Mouse (Mus musculus) embryo, embryonic 10 days (tissue): ENCODE measurements around the gene Mmel1.
A peak's percentile ranks its signal among the peaks of the same experiment; 100 is the strongest.

Source experiments
- DNase-seq: peaks from one replicate; pipeline ENCODE4 v3.0.0-alpha.2; 2015; ENCODE audit warnings: low spot score

Mmel1 gene

DNA sequence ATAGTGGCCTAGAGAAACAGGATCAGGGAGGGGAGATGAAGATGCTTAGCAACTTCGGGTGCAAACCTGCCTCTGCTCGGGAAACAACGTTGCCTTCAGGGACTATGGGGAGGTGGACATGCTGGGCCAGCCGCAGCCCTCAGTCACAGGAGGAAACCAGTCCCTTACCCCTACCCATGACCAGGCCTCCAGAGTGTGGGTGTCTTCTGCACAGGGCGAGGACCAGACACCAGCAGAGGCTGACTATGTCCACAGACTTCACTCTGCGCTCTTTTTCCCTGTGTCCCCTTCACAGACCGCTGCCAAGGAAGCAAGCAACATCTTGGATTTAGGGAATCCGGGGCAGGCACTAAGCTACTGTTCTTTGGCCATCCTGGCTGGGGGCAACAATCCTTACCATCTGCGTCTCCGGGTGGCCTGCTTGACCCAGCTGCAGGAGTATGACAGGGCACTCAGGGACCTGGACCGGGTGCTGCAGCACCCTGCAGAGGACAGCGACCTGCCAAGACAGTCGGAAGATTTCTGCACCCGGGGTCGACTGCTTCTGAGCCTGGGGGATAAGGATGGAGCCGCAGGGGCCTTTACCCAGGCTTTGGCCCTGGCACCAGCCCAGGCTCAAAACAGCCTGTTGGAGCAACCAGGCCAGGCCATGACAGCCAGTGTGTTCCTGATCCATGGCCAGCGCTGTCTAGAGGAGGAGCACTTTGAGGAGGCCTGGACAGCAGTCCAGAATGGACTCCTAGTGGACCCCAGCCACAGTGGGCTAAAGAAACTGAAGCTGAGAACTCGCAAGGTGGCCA, 4.2 kb upstream of the Mmel1 start:
- DNase-seq: no peak

DNA sequence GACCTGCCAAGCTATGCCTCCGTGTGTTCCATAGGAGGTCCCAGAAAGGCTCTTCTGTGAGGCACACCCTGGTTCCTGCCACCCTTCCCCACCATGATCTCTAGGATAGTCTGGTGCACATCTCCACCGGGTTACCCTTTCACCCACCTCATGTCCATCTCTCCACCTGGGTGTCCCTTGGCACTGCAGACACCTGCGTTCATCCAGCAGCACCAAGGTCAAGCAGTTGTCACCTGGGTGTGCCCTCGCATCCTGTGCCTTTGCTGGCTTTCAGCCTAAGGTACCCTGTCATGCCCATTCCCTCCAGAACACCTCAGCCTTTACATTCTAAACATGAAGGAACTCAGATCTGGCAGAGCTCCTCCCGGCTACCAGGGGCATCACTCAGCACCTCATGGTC, 3.0 kb upstream of the Mmel1 start:
- DNase-seq: no peak

DNA sequence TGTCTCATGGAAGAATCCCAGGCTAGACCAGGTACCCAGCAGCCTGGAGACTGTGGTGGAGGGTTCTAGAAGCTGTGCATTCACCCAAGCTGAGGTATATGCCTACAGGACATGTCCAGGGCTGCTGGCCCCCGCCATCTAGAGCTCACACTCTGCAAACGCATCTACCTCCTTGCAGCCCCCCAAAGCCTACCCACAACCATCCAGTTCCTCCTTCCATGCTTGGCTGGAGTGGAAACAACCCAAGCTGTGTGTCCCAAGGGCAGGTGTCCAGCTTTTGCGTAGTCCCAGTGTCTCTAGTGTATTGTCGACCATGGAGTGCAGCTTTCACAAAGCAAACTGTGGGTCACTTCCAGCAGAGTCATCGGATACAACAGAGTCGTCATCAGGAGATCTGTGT, 2.1 kb upstream of the Mmel1 start:
- DNase-seq: no peak

DNA sequence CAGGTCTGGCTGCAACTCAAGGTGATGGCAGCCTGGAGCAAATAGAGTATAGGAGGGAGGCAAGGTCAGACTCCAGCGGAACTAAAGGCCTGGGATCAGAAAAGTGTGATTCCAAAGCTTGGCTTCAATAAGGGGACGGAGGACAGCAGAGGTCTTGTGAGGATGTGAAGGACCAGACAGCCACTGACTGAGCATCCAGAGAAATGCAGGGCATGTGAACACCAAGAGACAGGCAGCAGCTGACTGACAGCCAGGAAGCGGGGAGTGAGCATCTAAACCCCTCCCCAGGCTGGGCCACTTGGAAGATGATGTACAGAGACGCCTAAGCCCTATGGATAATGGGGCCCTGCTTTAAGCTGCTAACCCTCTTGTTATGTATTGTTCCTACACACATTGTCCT, 1.3 kb downstream of the Mmel1 start:
- DNase-seq: no peak

DNA sequence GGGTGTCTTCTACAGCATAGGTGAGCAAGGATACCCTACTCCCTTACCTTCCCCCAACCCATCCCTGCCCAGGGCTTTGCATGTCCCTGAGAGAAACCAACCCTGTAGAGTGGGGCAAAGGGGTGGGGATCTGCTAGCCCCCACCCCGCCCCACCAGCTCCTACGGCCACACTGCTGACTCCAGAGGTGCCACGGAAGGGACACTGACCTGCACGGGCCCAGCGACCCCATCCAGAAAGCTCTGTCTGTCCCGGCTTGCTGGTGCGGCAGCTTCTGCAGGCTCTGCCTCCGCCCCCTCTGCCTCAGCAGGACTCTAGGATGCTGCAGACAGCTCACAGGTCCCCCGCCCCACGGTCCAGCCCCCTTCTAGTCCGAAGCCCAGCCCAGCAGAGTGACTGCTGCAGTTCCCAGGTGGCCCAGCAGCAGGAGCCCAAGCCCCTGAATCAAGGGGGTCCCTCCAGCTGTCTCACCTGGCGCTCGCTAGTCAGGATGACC, 2.4 kb downstream of the Mmel1 start:
- peak; percentile 71 for DNase-seq

DNA sequence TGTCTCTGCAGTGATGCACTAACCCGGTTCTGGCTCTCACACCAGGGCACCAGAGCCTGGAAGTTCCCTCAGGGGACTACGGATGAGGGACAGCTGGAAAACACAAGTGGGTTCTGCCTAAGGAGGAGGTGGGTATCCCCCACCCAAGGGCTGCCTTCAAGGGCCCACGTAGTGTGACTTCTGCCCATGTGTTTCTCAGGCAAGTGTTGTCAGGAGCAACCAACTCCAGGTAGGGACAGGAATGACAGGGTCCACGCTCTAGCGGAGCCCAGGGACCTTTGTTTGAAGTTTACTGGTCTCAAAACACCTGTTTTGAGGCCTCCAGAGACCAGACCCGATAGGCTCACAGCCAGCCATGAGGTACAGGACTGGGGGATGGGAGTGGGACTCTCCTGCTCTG, 3.8 kb downstream of the Mmel1 start:
- DNase-seq: no peak

DNA sequence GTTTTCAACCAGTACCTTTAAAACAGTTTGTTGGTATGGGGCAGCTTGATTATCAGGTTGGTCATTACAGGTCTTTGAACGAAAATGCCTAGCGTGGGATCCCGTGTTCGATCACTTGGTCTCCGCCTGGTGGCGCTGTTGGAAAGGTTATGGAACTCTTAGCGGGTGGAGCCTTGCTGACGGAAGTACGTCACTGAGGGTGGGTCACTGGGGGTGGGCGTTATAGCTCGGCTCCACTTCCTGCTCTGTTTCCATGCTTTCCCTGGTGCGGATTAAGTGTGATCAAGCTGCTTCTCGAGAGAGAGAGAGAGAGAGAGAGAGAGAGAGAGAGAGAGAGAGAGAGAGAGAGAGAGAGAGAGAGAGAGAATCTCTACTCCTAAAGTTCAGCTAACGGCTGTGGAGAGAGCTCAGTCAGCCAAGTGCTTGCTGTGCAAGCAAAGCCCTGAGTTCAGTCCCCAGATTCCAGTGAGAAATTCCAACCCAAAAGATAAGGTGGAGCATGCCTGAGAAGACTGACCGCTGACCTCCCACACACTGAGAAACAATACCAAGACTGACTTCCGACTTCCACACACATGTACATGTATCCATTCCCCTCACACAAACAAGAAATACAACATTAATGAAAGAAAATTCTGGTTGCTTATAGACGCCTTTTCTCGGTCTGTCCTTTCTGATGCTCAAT, 8.6 kb downstream of the Mmel1 start:
- peak; percentile 98 for DNase-seq

DNA sequence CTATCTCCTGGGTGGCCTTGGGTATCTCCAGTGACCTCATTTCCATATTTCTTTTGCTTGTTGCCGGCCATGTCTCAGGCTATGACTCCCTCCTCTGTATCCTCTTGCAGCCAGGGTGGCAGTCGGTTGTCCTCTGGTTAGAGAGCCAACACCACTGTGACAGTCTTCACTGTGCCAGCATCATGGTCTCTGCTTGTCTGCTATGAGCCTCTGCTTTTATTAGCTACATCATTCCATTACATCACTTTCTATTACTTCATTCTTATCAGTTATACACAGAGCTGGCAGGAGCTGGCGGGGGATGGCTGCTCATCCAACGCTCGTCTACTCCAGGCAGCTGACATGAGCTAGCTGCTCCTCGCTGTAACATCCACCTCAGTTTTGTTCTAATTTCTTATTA, 11.3 kb downstream of the Mmel1 start:
- DNase-seq: no peak

DNA sequence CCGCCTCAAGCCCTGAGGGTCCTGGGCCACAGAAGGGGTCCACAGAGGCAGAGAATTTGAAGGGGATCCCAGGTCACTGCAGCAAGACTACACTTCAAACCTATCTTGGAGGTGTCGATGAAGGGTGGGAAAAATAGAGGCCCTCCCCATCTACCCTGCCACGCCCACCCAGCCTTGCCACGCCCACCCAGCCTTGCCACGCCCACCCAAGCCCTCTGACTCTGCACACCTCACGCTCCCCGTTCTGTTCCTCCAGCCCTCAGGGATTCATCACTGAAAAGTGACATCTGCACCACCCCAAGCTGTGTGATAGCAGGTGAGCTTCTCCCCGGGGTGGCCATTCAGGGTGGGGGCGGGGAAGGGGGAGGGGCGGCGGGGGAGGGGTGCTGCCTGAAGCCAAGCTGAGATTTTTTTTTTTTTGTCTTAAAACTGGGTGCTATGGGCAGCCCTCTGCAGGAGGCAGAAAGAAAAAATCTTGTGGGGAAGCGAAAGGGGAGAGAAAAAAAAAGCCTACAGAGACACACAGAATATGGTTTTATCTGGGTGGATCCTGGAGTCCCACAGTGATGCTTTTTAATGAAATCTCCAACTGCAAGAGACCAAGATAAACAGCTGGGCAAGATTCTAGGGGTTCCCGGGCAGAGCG, 12.8 kb downstream of the Mmel1 start:
- no peak for DNase-seq

DNA sequence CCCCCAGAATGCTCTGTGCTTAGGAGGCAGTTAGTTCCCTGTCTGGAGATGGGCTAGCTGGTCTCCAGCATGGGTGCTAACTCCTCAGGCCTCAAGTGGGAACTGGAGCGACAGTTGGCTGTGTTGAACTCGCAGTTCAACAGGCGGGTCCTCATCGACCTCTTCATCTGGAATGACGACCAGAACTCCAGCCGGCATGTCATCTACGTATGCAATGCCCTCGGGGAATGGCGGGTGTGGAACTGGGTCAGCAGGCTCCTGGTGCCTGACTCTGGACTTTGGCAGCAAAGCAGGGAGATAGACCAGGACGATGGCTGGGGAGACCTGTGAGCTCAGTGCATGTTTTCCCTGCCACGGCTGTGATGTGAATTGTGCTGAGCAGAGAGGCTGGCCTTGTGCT, 16.0 kb downstream of the Mmel1 start:
- no peak for DNase-seq

DNA sequence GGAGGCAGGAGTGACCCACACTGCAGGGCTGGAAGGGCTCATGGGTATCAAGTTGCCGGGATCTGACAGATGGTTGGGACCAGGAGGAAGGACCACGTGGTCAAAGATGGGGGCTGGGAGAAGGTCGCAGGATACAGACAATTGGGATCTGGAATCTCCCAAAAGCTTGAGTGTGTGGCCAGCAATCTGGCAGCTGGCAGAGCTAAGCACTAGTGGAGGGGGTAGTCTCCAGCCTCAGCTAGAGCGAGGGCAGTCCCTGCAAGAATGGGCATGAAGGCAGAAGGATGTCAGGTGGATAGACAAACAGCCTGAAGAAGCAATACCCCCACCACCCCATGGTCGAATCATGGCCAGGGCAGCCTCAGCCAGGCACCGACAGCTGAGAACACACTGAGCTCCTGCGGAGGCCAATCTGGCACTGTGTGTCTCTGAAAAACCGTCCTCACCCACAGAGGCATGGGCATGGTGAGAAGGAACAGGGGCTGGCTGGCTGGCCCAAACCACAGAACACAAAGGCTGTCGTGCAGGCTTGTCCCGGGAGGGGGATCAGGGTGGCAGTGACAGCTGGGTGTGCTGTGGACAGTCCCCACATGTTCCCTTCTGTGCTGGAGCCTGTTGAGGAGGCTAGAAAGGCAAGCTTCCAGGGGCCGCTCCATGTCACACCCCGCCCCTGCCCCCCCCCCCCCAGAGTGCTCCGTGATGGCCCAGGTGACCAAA, 17.6 kb downstream of the Mmel1 start:
- DNase-seq: no peak

DNA sequence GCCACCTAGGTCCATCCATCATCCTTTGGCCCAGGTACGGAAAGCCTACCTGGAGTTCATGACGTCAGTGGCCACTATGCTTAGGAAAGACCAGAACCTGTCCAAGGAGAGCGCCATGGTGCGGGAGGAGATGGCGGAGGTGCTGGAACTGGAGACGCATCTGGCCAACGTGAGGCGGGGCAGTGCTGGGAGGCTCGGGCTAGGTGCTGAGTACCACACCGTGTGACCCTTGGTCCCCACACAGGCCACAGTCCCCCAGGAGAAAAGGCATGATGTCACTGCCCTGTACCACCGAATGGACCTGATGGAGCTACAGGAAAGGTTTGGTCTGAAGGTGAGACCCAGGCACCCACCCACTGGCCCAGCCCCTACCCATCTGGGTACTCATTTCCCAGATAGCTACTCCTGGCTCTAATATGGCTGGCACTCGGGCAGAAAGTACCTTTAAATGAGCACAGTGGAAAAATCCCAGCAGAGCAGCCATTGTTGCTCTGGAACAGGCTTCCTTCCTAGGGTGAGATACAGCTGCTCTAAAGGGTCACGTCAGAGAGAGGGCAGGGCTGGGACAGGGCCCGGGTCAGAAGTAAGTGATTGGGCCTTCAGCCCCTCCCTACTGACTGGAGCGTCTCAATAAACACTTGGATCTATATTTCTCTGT, 18.3 kb downstream of the Mmel1 start:
- no peak for DNase-seq

DNA sequence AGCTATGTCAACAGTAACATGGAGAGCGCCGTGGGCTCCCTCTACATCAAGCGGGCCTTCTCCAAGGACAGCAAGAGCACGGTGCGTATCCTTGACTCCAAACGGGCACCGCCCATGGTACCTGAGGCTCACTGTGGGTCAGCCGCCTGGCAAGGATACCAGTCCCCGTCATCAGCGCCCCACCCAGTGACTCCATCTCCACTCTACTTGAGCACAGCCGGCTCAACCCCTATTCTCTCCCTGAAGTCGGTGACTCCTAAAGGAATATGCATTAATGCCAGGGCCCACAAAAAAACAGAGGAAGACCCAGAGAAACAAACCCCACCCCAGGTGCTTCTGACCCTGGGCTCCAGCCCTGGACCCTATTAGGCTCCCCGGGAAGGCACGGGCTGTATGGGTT, 21.5 kb downstream of the Mmel1 start:
- no peak for DNase-seq

DNA sequence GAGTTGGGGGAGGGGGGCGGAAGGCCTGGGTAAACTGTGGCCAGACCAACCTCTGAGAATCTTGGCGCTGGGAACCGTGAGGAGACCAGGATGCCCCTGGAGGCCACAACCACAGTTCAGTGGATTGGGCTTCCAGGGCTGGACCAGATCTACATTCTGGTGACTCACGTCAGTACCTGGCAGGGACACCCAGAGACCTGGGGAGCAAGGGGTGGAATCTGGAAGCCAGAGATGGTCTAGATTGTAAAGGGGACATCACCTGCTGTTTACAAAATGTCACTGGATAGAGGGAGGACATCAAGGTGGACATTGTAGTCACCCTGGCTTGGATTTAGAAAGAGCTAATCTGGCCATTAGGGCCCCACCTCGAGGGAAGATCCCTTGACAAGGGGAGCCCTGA, 26.2 kb downstream of the Mmel1 start:
- no peak for DNase-seq

DNA sequence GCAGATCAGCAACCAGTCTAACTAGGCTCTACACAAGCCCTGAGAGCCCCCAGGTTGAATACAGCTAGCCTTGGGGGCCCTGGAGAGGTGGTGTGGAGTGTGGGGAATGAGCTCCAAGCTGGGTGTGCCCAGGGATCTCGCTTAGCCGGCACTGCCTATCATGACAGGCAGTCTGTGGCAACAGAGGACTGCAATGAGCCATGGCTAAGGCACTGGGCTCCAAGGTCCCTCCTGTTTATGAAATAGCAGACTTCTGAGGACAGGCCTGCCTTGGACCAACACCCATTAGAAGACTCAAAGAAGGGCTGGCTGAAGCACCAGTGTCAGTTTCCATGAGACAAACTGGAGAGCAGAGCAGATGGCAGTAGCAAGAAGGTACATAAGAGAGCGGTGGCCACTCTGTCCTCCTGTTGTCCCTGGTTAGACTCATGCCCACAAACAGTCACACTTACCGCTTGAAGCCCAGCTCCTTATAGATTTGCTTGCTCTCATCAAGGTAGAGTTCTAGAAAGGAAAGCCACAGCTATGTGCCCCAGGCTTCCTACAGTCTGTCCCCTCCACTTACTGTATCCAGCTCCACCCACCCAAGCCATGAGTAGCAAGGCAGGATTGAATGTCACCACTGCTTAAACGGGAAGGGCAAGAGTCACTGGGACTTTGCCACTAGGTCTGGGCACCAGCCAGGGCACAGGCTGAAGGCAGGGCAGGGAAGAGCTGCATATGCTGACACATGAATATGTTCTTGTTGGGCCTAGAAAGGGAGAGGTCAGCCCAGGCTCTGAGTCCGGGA, 28.5 kb downstream of the Mmel1 start:
- DNase-seq: no peak

DNA sequence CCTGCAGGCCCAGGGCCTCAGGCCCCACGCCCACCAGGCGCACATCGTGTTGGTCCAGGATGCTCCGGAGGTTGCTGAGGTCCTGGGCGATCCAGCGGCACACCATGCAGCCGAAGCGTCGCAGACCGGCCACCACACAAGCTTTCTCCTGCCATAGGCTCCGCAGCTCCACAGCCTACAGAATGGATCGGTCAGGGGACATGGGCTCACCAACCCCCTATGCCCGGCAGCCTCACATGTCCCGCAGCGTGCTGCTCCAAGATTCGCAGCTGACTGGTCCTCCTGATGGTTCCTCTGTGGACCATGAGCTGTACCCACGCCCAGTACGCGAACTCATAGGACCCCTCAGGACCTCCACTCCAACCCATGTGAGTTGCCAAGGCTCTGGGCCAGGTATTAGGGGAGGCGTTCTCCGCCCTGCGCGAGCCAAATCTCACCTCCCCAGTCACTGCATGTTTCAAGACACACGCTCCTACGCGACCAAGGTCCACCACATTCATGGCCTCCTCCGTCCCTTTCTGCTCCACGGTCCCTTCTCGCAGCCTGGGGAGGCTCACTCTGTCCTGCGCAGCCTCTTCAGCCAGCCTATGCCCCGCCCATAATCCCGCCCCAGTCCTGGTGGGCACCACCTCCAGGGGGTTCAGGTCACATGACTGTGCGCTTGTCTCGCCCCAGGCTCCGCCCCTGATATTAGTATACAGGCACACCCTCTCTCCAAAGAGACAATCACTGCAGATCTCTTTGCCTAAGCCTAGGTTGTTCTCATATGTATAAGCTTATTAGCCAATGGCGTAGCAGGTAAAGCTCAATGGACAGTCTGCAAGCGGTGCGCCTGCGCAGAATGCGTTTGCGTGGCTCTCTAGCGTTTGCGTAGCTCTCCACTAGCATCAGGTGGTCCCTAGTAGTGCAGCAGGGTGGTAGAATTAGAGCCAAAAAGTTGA, 29.4 kb downstream of the Mmel1 start, which contains the start of gene Fam213b:
Fam213b (minus strand) TSS at position 630 of the 941 bp plus-strand sequence.
- peak; percentile 93 for DNase-seq

DNA sequence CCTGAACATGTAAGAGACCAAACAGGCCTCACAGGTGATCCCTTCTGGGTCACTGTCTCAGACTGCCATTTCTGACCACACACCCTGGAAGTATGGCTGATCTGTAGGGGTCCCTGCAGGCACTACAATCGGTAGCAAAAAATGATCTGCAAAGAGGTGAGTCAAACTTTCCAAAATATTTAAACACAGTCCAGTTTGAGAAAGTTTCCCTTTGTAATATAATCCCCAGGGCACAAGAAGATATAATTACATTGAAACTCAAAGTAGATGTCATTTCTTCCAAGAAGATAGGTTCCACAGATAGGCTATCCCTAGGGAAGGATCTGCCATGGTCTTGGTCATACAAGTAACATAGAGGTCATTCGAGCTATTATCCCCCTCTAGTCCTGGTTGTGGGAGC, 33.0 kb downstream of the Mmel1 start:
- DNase-seq: no peak

DNA sequence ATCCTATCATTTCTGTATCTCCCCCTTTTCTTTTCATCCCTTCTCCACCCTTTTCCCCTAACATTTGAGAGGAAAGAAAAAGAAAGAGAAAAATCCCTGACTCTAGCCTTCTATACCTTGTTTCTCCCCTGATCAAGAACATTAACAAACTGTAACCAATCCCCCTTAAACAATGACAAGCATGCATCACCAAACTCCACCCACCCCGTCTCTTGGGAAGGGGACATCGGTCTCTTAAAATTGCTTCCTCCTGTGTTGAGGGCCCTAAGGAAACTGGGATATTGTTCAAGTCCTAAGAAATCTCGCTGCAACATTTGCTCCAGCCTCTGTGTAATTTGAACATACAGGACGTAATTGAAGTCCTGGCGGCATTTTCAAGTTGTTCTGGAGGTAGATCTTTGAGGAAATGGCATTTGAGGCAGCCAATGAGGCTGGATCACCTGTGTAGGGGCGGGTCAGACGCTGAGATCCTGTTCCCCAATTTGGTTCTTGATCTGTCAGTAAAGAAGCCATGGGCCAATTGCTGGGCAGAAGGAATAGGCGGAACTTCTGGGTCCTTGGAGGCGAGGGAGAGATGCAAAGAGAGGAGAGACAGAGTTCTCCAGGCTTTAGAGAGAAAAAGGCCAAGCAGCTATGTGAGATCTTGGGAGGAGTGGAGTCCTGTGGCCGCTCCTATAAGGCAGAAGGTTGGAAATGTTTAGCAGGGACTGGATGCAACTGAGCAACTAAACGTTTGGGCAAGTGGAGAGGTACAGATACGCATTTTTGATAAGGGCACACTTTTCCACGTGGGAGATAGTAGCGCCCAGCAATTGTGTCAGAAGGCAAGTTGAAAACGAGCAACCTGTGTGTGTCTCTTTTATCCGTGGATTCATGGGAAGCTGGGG, 35.0 kb downstream of the Mmel1 start:
- peak; percentile 94 for DNase-seq

DNA sequence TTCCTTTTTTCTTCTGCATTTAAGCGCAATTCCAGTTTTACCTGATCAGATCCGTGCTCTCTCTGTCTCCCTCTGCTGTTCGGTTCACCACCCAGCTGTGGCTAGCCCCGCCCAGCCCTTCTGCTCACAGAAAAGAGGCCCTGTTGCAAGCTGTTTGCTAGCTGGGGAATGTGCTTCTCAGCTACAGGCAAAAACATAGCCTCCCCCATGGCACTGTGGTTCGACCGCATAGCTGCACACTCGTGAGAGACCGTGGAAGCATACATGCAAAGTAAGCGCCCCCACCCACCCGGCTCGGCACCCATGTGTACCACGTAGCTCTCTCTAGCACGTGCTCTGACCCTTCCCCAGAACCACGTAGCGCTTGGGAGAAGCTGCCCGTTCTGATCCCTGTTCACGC, 38.4 kb downstream of the Mmel1 start:
- peak; percentile 90 for DNase-seq
